Mouse (Mus musculus) kidney, embryonic 14.5 days (tissue): ENCODE results near the gene Zfp174. TPM values are rescaled to one million over a fixed set of nuclear protein-coding genes. Genes with fewer than 3 reads are reported as not detected.

ENCODE experiments used
- ATAC-seq: fragments of 200-750 bp; cut with Nextera tagmentation; 2 replicates; pipeline ENCODE4 v1.8.0; 2017; ENCODE audit warnings: moderate number of reproducible peaks, mild to moderate bottlenecking, moderate TSS enrichment, moderate library complexity; ENCODE audit not compliant: low FRiP score, low TSS enrichment
- H3K27ac ChIP-seq: fragments of 300-500 bp; sonication (generic); 2 replicates; pipeline ENCODE4 v1.5.1; 2014; ENCODE audit warnings: low read depth, mild to moderate bottlenecking, low read length, moderate library complexity, mixed read lengths
- H3K27me3 ChIP-seq: fragments of 300-500 bp; sonication (generic); 2 replicates; pipeline ENCODE4 v1.6.1; 2014; ENCODE audit warnings: mild to moderate bottlenecking, low read length; ENCODE audit not compliant: control insufficient read depth, insufficient read depth
- H3K36me3 ChIP-seq: fragments of 300-500 bp; sonication (generic); 2 replicates; pipeline ENCODE4 v1.6.1; 2014; ENCODE audit warnings: low read length, mixed read lengths; ENCODE audit not compliant: control insufficient read depth, insufficient read depth
- H3K4me1 ChIP-seq: fragments of 300-500 bp; sonication (generic); 2 replicates; pipeline ENCODE4 v1.6.1; 2014; ENCODE audit warnings: low read length, mixed read lengths; ENCODE audit not compliant: control insufficient read depth, insufficient read depth
- H3K4me2 ChIP-seq: fragments of 300-500 bp; sonication (generic); replicated peaks from 2 replicates; pipeline ENCODE4 v1.6.1; 2014; ENCODE audit warnings: low read depth, mild to moderate bottlenecking, low read length
- H3K4me3 ChIP-seq: fragments of 300-500 bp; sonication (generic); 2 replicates; pipeline ENCODE4 v1.5.1; 2014; ENCODE audit warnings: mild to moderate bottlenecking, low read length
- H3K9ac ChIP-seq: fragments of 300-500 bp; sonication (generic); 2 replicates; pipeline ENCODE4 v1.6.1; 2014; ENCODE audit warnings: low read depth, mild to moderate bottlenecking, low read length, moderate library complexity
- H3K9me3 ChIP-seq: fragments of 300-500 bp; sonication (generic); 2 replicates; pipeline ENCODE4 v1.6.1; 2016; ENCODE audit warnings: low read length; ENCODE audit not compliant: control insufficient read depth
- WGBS: fragments of 180-500 bp; shearing (Covaris S2); extraction: QIAGEN DNeasy Blood & Tissue Kit; methylation state at CpG from one replicate; pipeline ENCODE4 v1.1.7; 2014; 5-methylcytosine and 5-hydroxymethylcytosine counted together
- polyA plus RNA-seq: library from polyadenylated mRNA; unstranded; fragments of >200 nt; fragmentation: Nextera tagmentation; extraction: Ambion mirVana; gene quantifications from 2 replicates; pipeline ENCODE4 v1.2.1, GENCODE M21; 2014

Gene Zfp174
- polyA plus RNA-seq, 1 experiment from 2014 or later: 1.4 TPM

GRCm38 (mm10) chr16:3895173-3895792 lies 48.2 kb downstream of the Zfp174 start:
- H3K36me3 ChIP-seq: peaks cover 35% of the 10 kb centered on the region
- no peak for ATAC-seq
- no peak overlapping the region for H3K4me2 ChIP-seq

DNA sequence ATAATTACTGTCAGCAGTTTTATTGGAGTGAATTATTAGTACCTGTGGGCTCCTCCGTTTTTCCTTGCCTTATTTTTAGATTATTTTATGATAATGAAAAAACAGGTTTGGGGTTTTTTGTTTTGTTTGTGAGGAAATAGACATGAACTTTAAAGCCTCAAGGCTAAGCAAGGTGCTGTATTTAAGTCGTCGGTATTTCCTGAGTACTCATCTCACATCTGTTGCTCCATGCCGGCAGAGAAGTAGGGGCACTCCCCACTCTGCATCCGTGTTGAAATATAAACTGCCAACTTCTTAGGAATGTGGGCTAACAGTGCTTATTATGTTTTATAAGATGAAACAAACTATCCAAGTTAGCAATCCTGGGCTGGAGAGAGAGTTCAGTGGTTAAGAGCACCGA lies 49.0 kb downstream of the Zfp174 start:
- Histone ChIP-seq H3K9me3 (no peaks in the 10 kb centered on the region), H3K4me3 (no peak overlapping the region), H3K27me3 (no peaks in the 10 kb centered on the region), H3K27ac (no peak overlapping the region), H3K4me2 (no peak overlapping the region), H3K36me3 (peaks cover 42% of the 10 kb centered on the region), H3K9ac (no peak overlapping the region), H3K4me1 (no peaks in the 10 kb centered on the region)
- WGBS: 80% methylated on average over 6 of the region's 6 CpGs
- ATAC-seq: no peak

More at GRCm38 (mm10) chr16:3895173-3895792, 48.2 kb downstream of the Zfp174 start:
- Histone ChIP-seq H3K4me1 (no peaks in the 10 kb centered on the region), H3K9ac (no peak overlapping the region), H3K27me3 (no peaks in the 10 kb centered on the region), H3K27ac (peak overlapping the region; percentile 9; the same call in 1 of the 2 replicates), H3K9me3 (no peaks in the 10 kb centered on the region), H3K4me3 (no peak overlapping the region)
- WGBS: 67% methylated on average over 9 of the region's 9 CpGs

- Histone ChIP-seq H3K4me3 (no peak overlapping the region), H3K4me1 (no peaks in the 10 kb centered on the region), H3K27ac (no peak overlapping the region), H3K9me3 (no peaks in the 10 kb centered on the region), H3K4me2 (no peak overlapping the region), H3K9ac (no peak overlapping the region), H3K27me3 (no peaks in the 10 kb centered on the region), H3K36me3 (peaks cover 48% of the 10 kb centered on the region)
- ATAC-seq: no peak
- 90% methylated on average over 1 of the region's 1 CpGs for WGBS
Observed at GRCm38 (mm10) chr16:3896553-3896952, 49.5 kb downstream of the Zfp174 start.

- no peak overlapping the region for H3K4me2 ChIP-seq
- H3K27ac ChIP-seq: no peak overlapping the region
- ATAC-seq: no peak
- peaks cover 7% of the 10 kb centered on the region for H3K4me1 ChIP-seq
- H3K9me3 ChIP-seq: no peaks in the 10 kb centered on the region
- peaks cover 43% of the 10 kb centered on the region for H3K36me3 ChIP-seq
- H3K4me3 ChIP-seq: no peak overlapping the region
- 85% methylated on average over 2 of the region's 2 CpGs for WGBS
- no peak overlapping the region for H3K9ac ChIP-seq
- H3K27me3 ChIP-seq: no peaks in the 10 kb centered on the region
Observed at GRCm38 (mm10) chr16:3907471-3907870, 60.4 kb downstream of the Zfp174 start.

Other genes with a start within 250 kb of the Zfp174 start
- gene Mefv, start 129.2 kb upstream of the Zfp174 start, polyA plus RNA-seq: not detected in 2 replicates
- 26.9 and 29.4 TPM in 2 replicates for gene Zfp263, start 103.2 kb upstream of the Zfp174 start, polyA plus RNA-seq
- gene Olfr15, start 16.4 kb upstream of the Zfp174 start, polyA plus RNA-seq: not detected in 2 replicates
- 34.2 and 58.4 TPM in 2 replicates for gene Naa60, start 25.1 kb downstream of the Zfp174 start, polyA plus RNA-seq
- gene Zfp597, start 37.3 kb downstream of the Zfp174 start, polyA plus RNA-seq: 3.7 and 7.1 TPM in 2 replicates
- 0.70 and 2.9 TPM in 2 replicates for gene Gm20695, start 37.4 kb downstream of the Zfp174 start, polyA plus RNA-seq
- 7.0 and 10.2 TPM in 2 replicates for gene 1700037C18Rik, start 61.4 kb downstream of the Zfp174 start, polyA plus RNA-seq
- gene Cluap1, start 61.5 kb downstream of the Zfp174 start, polyA plus RNA-seq: 25.0 and 26.2 TPM in 2 replicates
- 1.7 and 2.1 TPM in 2 replicates for gene Nlrc3, start 129.4 kb downstream of the Zfp174 start, polyA plus RNA-seq
- gene Slx4, start 156.5 kb downstream of the Zfp174 start, polyA plus RNA-seq: 15.8 and 33.2 TPM in 2 replicates
- gene Dnase1, start 189.7 kb downstream of the Zfp174 start, polyA plus RNA-seq: 4.6 and 8.0 TPM in 2 replicates
- gene Trap1, start 230.6 kb downstream of the Zfp174 start, polyA plus RNA-seq: 95.9 and 116 TPM in 2 replicates